Mouse (Mus musculus) heart, embryonic 11.5 days (tissue): ENCODE measurements around the gene Nxph1. TPM values are rescaled to one million over a fixed set of nuclear protein-coding genes. Genes with fewer than 3 reads are reported as not detected.

Experiments
- polyA plus RNA-seq: library from polyadenylated mRNA; unstranded; fragments of >200 nt; fragmentation: Nextera tagmentation; extraction: Ambion mirVana; gene quantifications from 2 replicates; pipeline ENCODE4 v1.2.1, GENCODE M21; 2014

Gene Nxph1
- polyA plus RNA-seq, 1 experiment from 2014 or later: not detected

Other genes with a start within 250 kb of the Nxph1 start
- gene Ica1, start 169.9 kb upstream of the Nxph1 start, polyA plus RNA-seq: 36.9 and 37.1 TPM in 2 replicates